Mouse (Mus musculus) layer of hippocampus, adult 9-10 months (tissue): Measurements from ENCODE around the gene Lamb1.

Experiments used
- DNase-seq: peaks from one replicate; pipeline ENCODE4 v3.0.0; 2022; ENCODE audit warnings: low spot score

Gene Lamb1

DNA sequence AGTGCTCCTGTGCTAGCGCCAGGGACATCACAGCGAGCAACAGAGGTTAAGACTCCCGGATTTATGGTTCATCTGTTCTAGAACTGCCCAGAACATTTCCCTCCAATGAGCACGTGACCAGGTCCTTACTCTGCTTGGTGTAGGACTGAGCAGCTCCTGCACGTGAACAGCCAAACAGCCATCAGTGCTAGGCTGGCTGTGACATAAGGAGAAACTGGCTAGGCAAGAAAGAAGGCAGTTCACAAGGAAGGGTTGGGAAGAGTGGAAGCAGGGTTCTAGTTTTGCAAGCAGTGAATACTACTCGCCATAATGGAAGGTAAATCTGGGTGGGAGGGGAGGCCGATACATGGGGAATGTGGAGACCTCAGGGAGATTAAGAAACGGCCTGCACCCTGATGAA is 10.1 kb upstream of the Lamb1 start:
- no peak for DNase-seq

DNA sequence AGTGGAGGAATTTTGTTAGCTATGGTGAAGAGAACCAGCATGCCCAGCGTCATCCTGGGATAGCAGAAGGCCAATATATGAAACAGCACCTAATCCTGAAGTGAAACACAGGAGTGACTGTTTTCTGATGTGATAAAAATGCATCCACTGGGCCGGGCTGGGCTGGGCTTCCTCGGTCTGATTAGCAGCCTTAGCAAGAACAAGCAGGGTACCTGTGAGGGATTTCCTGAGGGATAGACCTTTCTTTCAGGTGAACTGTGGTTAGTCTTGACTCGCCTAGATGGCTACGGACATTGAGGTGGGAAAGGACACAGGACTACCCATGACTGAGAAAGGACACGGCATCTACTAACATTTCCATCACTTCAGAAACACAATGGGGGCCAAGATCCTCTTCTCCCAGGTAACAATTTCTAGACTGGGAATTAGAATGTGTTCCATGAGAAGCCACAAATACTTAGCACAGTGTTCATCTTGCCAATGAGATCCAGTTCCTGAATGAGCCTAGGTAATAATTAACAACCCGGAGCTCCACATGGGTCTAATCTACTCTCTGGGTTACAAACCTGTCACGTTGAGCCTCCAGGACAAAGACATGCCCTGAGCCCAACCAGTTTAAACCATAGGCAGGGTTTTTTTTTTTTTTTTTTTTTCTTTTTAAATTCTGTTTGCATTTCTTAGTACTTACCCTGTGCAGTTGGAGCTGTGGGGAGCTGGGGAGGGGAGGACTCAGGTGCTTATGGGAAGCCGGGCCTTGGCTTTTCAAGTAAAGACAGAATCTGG is 8.7 kb upstream of the Lamb1 start:
- no peak for DNase-seq

DNA sequence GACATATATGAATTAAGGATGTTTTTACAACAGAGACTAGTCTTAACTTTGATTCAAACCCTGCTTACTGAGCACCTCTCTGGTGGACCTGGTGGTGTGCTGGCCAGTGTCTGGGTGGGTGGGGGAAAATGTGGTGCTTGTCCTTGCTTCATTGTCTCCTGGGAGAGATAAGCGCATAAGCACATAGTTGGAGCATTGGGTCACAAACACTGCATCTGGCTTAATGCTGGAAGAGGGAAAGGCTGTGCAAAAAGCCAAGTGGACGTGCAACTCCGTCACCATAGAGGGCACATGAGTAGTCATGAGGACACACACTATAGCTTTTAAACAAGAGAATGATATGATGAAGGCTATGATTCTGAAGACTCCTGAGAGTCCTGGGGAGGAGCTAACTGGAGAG is 3.2 kb upstream of the Lamb1 start:
- no peak for DNase-seq

DNA sequence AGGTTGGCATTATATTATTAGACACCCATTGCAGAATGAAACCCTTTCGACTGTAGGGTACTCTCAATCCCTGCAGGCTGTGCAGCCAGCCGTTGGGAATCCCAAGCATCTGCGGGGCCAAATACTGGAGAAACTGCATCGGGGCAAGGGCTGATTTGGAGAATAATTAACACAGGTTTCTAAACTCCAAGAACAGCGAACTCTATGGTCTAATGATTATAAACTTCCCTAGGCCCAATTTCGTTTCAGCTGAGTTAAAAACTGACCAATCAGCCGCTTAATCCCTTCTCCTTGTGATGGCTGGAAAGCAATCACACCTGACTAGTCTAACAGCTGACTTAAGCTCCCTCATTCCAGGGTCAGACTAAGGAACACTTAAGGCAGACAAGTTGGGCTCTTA is 1.1 kb upstream of the Lamb1 start:
- no peak for DNase-seq

DNA sequence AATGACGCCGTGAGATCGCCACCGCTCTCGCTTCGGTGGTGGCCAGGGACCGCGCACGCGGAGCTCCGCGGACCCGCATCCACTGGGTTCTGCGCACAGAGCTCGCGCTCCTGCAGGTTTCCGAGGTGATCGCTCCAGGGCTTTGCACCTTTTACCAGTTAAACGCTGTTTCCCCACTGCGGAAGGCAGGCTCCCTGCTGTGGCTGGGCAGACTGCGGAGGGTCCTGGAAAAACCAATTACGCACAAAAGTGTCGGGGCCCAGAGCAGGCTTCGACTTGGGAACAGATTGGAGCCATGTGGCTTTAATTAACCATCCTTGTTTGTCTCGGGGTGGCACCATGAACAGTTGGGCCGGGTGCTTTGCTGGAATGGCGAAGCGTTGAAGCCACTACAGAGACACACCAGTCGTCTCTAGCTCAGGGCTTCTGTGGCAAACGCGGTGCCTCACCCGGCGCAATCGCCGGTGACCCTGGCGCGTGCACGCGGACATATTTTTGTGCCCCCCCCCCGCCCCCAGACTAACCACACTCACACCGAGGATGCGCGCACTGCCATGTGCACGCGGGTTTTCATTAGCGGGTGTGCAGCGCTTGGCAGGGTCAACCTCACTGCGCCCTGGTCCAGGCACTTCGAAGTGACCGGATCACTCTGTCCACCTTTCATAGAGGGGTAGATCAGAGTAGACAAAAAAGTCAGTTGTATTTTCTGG is 843 bp downstream of the Lamb1 start:
- no peak for DNase-seq

DNA sequence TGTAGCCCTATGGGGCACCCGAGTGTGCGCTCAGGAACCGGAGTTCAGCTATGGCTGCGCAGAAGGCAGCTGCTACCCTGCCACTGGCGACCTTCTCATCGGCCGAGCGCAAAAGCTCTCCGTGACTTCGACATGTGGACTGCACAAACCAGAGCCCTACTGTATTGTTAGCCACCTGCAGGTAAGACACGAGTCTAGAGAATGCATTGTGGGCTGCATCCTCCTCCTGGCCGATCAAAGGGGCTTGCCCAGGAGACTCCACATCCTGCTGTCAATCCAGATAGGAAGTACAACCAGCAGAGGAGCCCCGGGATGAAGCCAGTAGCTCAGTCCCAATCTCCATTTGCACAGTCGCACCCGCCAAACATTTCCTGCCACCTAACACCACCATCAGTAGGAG is 1.7 kb downstream of the Lamb1 start:
- no peak for DNase-seq

DNA sequence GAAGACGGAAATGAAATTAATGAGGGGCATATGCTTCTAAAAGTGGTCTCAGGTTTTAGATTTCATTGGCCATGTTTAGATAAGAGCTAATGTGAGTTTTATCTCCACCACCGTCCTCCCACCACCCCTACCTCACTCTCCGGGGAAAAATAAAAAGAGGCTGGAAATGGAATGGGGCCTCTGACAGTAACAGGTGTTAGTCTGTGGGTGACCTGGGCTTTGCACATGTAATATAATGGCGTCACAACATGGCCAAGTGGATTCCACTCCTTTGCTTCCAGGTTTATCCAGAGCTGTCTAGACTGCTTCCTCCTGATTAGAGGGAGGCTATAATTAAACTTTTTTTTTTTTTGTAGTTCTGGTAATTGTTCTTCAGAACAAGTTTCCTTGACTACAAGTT is 2.3 kb downstream of the Lamb1 start:
- DNase-seq = no peak

DNA sequence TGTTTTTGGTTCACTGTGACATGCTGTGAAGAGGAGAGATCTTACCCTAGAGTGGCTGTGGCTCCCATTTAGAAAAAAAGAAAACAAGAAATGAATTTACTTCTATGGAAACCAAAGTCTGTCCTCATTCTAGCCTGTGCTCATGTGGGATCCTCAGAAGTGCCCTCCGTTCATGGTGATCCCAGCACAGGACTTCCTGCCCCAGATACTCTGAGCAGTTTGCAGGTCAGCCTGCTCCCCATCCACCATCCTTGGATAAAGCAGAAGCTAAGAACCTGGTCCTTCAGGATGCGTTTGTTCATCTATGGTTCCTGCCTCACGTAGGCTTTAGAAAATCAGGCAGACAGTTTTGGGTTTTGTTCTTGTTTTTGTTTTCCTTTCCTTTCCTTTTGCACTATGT is 3.3 kb downstream of the Lamb1 start:
- DNase-seq = no peak

DNA sequence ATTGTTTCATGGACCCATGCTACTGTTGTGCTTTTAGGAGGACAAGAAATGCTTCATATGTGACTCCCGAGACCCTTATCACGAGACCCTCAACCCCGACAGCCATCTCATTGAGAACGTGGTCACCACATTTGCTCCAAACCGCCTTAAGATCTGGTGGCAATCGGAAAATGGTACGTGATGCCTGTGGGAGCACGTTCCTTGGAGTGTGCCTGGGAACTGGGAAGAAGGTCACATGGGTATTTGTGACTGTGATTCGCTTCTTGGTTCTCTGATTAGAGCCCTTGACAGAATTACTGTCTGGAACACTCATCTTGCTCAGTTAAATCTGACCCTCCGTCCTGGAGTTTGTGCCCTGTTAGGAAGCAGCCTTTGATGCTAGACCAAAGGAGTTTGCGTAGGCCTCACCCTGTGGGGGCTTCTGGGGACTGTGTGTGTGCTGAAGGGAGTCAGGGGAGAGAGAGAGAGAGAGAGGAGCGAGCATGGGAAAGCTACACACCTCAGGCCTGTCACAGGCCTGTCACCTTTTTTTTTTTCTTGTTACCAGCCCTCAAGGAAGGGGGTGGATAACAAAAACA is 4.1 kb downstream of the Lamb1 start:
- no peak for DNase-seq

DNA sequence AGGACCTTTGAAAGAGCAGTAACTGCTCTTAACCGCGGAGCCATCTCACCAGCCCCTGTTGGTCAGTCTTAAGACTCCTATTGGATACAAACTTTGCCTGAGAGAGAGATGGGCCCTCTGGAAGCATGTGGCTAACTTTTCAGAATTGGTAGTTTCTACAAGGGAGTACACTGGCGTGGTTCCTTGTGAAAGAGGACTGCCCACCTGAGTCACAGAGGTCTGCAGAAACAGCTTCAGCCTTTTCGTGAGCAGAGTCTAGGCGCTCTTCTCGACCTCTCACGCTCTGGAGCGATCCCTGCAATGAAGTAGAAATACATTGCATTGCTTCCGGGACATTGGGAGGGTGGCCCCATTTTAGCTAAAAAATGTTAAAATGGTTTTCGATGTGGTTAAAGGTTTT is 5.3 kb downstream of the Lamb1 start:
- no peak for DNase-seq

DNA sequence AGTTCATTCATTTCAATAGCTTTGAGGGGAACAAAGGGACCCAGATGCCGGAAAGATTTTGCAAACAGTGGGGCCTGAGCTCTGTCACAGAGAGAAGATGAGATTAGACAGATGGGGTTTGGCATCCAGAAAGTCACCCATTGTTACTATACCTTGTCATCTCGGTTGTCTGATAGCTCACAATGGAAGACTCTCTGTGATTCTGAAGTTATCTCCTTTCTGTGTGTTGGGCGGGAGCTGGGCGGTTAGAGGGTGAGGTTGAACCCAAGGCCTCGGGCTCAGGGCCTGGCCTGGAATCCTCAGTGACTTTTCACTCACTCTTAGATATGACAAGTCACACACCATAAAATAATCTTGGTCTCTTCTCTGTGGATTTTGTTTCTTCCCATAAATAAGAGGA is 5.7 kb downstream of the Lamb1 start:
- no peak for DNase-seq

DNA sequence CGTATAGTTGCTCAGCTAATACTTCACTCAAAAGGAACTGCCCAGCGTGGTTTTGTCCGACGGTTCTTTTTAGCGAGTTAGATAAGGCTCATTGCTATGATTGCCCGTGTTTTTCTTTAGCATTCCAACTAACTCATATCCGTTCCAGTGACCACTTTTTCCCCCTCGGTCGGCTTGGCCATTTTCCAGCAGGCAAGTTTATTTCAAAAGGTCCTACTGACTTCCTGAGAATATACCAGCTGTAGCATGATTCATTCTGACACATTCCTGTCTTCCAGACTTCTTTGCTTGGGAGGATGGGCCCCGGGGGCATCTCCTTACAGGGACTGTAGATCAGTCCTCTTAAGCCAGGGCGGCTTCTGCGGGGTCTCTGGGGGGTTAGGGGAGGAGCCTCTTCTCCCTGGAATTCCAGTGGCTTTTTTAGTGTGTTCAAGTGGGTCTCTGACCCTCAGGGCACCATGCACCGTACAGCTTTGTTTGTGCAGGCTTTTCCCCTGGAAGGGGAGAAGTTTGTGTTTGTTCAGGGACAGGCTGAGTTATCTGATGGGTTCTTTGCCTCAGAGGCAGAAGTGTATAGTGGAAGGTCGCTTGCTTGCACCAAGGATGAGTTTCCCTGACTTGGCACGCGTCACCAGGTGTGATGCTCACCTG is 6.5 kb downstream of the Lamb1 start:
- no peak for DNase-seq

DNA sequence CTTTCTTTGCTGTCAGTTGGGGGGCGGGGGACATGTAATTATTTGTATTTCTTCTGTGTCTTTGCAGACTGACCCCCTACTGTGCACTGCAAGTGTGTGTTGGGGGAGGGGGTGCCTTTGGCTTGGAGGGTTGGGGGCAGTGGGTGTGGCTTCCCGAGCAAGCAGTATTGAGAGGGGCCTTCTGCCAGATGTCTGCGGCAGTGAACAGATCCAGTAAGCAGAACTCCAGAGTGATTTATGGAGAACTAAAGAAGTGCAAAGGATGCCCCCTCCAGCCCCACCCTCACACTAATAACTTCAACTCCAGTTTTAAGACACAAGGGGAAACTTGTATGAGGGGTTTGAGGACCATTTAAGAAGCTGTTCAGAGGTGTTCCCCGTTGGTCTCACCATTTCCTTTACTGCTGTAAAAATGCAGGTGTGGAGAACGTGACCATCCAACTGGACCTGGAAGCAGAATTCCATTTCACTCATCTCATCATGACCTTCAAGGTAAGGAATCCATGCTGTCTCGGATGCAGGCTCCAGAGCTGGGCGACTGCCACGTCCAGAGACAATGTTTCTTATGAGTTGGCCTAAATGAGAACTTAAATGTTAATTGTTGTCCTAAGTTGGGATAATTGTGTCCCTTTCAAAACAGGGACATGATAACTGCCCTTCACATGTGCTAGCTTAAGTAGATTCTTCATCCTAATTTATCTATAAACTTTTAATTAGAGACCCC is 7.1 kb downstream of the Lamb1 start:
- DNase-seq = no peak

DNA sequence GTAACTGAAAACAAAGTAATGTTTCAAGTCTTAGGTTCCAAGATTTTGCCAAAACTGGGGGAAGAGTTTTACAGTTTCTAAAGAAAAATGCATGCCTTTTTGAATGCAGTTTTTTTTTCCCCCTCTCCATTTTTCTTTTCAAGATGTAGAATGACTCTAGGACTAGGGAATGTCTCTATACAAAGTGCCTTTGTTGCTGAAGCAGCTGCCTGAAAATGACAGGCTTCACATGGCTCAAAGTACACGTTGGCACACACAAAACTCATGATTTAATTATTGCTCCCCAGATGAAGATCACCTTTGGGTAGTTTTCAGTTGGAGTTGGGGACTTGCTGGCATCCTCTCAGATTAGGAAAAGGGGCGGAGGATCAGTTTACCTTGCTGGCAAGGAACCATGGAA is 7.8 kb downstream of the Lamb1 start:
- no peak for DNase-seq

DNA sequence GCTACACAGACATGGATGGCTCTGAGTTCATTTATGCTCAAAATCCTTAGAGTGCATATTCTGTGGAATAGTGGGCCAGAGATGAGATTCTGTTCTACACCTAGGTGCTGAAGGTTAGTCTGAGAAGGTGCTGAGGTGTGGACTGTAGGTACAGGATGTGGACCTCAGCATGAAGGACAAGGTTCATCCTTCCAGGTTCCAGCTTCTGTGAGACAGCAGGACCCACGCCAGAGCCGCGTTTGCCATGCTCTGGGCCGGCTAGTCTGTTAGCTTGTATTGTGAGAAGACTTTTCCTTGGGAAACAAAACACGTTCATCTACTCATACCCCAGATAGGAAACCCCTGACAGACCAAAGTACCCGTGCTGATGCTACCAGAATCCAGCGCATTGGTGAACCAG is 8.6 kb downstream of the Lamb1 start:
- DNase-seq = no peak

DNA sequence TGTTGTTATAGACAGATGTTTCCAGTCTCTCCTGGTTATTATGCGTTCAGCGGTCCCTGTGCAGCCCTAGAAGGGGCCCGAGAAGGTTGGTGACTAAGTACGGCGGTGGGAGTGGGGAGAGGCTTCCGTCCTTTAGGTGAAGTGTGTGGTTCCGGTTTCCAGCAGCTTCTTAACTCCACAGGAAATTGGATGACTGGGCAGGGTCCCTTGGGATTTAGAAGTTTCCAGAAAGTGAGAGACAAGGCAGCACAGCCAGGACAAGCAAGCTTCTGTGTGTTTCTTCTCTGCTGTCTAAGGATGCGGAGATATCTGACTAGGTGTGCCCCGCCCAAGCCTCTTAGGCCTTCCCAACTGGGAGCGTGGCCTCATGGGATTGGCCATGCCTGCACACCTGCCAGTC is 10.4 kb downstream of the Lamb1 start:
- no peak for DNase-seq

DNA sequence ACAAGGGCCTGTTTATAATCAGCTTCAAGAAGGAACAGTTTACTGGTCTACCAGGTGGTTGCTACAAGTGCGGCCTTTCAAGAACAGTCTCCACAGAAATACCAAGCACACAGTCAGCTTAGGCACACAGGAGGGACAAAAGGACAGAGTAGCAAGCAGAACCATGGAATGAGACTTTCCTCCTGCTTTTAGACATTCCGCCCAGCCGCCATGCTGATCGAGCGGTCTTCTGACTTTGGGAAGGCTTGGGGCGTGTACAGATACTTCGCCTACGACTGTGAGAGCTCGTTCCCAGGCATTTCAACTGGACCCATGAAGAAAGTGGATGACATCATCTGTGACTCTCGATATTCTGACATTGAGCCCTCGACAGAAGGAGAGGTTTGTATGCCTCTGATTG is 13.2 kb downstream of the Lamb1 start:
- no peak for DNase-seq

DNA sequence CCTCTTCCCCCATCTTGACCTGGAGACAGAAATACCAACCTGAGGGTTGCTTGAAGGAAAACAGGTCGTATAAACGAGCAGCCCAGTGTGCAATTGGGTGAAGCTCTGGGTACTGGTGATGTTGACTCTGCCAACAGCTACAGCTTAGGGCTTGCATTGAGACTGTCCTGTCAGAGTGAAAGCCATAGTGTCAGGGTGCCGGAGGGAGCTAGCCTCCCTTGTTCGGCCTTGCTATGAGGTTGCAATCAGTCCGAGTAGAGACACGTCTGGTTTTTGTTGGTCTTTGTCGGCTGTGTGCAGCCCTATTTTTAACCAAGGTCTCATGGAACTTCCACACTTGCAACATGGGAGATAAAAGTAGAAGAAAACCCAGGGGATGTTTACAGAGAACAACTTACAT is 15.3 kb downstream of the Lamb1 start:
- no peak for DNase-seq

DNA sequence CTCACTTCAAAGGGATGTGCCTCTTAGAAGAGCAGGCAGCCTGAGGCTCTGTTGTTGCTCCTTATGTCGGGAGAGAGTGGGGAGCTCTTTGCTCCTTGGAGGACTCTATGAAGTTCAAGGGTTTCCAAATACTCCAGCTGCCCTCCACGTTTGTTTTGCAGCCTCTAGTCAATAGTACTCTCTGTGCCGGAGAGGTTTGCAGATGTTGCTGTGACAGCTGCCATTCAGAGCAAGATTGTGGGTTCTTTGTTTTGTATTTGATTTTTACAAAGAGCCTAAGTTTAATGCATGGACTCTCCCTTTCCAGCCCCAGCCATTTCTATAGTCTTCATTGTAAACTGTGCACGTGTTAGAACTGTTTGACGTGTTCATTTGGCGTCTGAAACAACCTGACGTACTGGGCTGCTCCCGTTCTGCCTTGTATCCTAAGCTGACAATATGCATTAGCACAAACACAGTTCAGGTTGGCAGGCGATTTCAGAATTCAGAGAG is 16.1 kb downstream of the Lamb1 start:
- DNase-seq = no peak

DNA sequence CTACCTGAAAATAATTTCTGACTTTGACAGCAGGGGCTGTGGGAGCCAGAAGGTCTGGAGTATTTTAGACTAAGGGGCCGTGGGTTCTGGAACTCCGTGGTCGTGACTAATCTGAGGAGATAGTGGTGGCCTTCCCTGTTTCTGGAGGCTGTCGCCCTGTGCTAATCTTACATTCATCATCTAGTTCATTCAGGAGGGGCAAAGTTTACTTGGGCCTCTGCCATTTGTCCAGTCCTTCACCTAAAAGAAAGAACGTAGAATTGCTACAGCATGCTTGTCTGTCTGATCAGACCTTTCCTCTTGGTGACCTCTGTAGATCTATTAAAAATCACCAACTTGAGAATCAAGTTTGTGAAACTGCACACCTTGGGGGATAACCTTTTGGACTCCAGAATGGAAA is 17.2 kb downstream of the Lamb1 start:
- no peak for DNase-seq

DNA sequence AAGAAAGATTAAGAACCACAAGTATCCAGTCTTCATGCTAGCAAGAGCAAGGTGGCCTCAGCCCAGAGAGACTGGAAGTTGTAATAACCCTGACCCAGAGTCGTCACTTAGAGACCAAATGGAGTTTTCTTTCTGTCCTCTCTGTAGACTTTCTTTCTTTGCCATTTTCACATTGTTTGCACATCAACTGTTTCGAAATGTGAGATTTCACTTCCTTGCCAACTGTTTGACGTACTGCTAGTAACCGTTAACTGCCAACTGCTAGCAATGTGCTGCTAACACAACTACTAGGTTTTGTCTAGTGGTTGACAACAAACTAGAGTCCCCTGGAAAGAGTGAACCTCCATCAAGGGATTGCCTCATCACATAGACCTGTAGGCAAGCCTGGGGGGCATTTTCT is 18.1 kb downstream of the Lamb1 start:
- DNase-seq = no peak

DNA sequence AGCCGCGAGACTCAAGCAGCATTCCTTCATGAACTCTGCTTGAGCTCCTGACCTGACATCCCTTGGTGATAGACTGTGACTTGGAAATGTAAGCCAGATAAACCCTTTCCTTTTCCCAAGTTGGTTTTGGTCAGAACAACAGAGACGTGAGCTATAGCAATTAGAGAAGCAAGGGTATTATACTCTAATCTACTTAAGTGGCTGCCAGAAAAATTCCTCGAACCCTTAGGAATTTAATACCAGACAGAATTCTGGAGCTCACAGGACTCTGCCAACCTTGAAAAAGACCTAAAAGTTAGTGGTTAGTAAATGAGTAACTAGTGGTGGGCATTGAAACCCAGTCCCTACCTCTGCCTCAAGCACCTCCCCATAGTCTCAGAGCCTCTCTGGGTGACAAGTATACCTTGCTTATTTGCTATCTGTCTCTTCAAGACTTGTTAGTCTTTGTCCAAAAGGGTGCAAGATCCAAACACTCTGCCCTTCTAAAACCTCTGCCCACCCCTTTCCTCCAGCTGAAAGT is 18.6 kb downstream of the Lamb1 start:
- no peak for DNase-seq
